Mouse (Mus musculus) cerebellum, postnatal 4 days (tissue): ENCODE measurements around the gene Gm20518.

Experiments
- DNase-seq, 2 experiments: peaks; one replicate each; pipeline ENCODE4 v3.0.0; 2022; ENCODE audit warnings: low spot score in 2 of 2, mixed read lengths in 1 of 2

Gene Gm20518

DNA sequence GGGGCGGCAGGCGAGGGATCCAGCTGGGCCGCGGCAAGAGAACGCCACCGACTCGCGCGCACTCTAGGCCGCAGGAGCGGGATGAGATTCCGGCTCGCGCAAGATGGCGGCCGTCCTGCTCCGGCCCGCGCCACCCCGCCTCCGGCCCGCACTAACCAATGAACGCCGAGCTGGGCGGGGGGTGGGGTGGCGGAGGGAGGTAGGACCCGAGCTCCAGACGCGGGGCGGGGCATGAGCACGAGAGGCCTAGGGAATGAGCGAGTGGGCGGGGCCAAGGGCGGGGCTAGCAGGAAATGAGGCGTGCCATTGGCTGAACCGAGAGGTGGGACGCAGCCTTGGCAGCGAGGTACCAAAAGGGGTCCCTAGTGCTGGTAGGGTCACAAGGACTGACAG lies at the start of gene Gm20518:
Gm20518 (minus strand) TSS at position 105 of the 393 bp plus-strand sequence.
- DNase-seq, result peak; percentile 99 to 100

DNA sequence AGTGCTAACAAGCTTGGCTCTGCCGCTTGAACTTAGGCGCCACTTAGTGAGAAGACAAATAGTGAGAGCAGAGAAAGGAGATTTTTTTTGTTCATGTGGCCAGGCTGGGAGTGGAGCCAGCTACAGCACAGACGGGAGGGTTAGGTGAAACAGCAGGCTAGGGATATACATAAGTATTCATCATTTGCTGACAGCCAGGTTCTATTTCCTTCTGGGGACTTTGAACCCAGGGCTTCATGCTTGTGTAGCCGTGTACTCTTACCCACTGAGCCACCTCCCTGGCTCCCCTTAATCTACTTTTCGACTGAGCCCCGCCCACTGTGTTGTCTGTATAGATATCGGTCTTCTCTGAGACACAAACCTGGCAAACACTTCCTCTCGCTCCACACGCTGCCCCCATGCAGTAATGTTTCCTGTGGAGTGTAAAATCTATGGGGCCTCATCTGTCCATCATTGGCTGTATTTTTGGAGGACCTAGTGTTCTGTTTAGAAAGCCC lies 47.8 kb upstream of the Gm20518 start:
- DNase-seq, result no peak

DNA sequence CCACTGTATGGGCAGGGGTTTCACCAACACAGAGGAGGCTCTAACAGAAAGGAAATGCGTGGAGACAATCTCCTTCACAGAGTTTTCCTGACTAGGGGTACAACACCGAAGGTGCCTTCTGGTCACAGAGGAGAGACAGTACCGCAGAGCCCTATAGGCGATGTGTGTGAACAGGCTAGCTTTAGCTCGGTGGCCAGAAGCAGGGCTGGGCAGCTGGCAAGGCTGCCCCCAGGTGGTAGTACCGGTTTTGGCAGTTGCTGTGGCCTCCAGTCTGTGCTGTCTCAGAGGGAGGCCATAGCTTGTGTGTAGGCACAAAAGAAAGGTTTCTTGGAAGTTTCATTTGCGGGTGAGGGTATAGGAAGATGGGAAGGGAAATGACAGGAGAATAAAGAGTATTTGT lies 47.4 kb upstream of the Gm20518 start:
- DNase-seq, result peak in 1 of 2 experiments; percentile 68

DNA sequence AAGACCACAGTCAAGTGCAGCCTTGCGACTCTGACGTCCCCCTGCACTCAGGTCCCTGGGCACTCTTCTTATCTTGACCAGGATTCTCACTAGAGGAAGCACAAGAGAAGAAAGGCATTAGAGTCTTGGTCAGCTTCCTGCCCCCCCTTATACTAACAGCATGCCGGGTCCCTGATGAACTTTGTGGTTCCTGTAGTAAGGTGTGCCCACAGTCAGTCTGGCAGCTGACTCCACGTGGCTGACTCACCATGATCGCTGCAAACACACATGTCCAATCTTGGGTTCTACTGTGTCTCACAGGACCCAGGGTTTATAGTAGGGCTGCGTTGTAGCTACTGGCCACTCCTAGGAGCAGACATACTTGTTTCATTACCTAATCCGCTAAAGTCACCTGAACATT lies 46.7 kb upstream of the Gm20518 start:
- DNase-seq, result no peak

DNA sequence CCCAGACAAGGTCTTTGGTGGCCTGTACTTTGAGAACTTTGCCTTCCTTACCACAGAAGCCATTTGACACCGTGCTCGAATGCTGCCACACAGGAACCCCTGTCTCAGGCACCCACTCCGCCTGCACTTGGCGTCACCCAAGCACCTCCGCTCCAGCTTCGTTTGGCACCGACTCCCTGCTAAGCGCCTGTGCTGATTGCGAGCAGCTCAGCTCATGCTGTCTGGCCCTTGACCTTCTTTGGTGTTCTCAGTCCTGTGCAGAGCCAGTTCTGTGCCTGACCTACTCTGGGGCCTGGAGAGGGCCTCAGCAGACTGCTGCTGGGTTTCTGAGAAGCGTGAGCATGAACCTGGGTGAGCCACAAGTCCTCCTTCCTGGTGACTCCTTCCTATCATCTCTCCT lies 45.3 kb upstream of the Gm20518 start:
- DNase-seq, result no peak

DNA sequence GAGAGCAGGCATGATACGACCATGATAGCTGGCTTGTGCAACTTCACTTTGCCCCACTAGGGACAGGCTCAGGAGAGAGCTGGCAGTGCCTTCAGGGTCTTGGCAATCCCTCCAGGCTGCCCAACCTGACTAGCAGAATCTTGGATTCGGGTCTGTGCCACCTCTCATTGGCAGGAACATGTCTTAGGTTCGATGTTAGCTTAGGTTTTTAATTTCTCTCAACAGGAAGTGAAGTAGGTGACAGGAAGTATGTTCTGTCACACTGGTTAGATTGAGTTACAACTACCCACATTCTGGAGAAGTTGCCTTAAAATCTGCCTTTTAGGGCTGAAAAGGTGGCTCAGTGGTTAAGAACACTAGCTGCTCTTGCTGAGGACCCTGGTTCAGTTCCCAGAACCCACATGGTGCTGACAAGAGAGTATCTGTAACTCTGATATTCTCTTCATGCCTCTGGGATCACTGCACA lies 43.0 kb upstream of the Gm20518 start:
- no peak for DNase-seq

DNA sequence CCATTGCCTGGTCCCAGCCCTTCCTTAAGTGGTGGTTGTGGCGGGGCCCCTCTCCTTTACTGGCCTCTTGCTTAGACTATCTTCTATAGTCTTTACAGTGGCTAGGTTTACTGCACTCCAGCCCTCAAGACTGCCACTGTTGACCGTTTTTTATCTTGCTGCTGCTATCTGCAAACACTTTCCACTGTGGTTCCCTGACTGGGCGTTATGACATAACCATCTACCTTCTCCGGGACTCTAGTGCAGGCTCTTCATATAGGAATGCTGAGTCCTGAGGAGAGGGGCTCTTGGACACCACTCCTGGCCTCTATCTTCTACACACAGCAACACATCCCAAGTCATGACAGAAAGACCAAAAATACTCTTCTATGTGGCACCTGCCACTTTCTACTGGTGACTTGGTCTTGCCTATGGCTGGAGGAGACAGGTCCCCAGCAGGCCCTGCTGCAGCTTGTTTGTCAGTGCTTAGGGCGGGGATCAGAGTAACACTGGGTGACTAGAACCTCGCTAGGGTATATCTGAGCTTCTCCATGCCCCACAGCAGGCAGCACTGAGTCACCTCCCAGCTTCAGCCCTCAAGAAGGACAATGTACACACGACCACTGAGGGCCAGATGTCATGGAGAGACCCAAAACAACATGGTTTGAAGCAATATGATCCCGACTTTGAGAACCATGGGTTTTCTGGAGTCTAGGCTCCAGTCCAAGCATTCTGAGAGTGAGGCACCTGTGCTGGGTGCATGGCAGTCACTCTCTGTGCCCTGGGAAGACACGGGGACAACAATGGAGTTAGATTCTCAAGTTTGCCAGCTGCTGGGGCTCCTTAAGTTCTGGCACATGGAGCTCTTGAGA lies 42.3 kb upstream of the Gm20518 start:
- DNase-seq, result no peak

DNA sequence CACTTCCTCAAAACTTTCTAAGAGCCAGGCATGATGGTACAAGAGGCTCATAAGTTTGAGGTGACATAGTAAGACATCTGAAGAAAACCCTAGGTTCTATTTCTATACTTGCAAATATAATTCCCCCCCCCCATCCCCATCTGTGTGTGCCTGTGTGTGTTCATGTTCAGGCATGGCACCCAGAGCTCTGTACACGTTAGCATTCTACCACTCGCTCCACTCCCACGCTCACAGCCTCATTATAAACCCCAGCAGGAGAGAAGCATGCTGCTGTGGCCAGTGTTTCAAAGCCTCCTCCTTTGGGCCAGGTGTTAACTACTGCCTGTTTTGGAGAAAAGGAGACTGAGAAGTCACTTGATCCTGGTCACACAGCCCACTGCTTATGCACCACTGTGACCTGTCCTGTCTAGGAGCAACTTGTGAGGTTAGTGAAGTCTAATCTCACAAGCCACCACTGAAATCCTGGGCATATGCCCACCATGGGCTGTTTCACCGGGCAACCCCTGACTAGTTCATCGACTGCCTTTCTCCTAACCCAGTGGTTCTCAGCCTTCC lies 40.5 kb upstream of the Gm20518 start:
- DNase-seq, result no peak

DNA sequence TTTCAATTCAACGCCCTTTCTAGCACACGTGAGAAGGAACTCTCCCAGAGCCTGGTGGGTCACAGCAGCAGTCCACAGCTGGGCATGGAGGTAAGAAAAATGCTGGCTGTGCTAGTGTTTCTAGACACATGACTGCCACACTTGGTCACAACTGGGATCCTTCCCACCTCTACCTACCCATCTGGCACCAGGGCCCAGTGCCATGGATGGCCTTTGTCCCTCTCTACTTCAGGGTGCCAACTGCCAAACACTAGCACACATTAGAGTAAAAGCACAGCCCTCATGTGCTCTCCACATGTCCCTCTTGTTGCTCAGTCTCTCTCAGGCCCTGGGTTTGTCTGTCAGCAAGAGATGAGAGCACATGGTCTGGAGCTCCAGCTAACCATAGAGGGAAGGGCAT lies 38.2 kb upstream of the Gm20518 start:
- DNase-seq, result no peak

DNA sequence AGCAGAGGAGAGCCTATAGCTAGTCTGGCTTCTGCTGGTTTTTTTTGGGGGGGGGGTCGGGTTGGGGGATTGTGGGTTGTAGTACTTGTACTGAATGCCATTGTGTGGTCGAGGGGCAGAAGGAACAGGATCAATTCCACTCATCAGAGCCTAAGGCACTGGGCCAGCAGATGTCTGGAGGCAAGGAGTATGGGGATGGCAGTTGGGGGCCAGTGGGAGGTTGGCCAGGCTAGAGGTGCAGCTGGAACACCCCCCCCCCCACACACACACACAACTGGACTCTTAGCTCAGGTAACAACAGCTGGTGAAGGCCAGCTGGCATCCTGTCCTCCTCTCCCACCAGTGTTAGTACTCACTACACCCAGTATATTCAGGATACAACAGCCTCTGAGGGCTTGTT lies 37.7 kb upstream of the Gm20518 start:
- DNase-seq, result no peak

DNA sequence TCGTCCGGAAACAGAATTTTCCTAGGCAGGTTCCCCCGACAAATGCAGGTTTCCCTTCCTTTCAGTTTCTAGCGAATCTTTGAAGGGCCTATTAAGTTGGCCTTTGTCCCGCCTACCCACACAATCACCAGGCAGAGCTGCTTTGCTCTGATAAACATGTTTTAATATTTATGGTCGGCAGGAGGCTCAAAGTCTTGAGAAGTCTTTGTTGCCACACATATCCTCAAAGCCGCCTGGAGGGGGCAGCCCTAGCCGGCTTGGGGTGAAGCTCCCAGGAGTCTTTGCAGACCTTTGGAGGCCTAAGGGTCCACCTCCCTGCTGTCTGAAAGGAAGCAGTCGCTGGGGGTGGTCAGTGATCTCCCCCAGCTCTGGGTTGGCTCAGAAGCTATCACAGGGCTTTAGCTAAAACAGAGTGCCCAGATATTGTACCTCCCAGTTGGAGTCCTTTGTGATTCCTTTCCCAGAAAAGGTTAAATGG lies 37.2 kb upstream of the Gm20518 start:
- DNase-seq, result peak in 1 of 2 experiments; percentile 69

DNA sequence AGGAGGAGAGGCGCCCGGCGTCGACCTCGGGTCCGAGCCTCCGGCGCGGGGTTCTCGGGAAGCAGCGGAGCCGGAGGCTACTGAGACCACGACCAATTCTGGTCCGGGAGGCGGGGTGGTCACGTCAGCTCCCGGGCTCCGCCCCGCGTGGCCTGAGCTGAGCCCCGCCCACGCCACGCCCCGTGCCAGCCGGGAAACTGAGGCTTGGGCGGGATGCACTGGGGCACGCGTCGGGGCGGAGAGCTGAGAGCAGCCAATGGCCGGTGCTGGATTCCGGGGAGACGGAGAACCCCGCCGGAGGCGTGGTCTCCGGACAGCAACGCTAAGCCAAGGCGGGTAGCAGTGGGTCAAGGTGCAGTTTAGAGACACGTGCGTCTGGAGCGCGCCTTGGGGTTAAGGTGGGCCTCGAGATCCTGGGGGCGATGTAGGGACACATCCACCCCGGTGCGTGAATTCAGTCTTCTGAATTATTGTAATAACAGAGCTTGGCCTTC lies 36.7 kb upstream of the Gm20518 start, which contains the start of gene Slc25a1:
Slc25a1 (minus strand) TSS at position 133 of the 494 bp plus-strand sequence.
- DNase-seq, result peak; percentile 52 to 71

DNA sequence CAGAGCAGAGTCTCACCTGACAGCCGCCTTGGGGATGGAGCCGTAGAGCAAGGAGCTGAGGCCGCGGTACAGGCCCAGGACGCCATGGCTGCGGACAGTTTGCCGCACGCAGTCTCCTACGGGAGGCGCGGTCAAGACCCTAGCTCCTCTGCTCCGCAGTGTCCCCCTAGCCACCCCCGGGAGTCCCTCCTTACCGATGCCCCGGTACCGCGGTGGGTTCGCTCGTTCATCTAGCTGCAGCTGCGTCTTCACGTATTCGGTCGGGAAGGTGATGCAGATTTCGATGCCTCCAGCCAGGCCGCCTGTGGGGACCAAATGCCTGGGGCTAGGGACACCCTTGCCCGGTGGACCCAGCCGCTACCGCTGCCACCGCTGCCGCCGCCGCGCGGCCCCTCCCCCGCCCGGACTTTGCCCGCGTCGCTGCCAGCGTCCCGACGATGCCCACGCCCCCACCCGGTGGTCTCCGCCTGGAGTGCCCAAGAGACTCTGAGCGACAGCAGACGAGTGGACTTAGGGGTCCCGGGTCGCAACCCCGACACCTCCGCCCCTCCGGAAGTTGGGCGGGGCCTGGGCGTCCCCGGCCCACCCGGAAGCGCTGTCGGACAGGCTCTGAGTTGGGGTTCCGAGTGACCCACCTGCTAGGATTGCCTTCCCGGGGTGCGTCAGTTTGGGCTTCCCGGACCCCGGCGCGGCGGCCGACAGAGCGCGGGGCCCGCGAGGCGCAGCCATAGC lies 36.0 kb upstream of the Gm20518 start:
- DNase-seq, result peak in 1 of 2 experiments; percentile 49

DNA sequence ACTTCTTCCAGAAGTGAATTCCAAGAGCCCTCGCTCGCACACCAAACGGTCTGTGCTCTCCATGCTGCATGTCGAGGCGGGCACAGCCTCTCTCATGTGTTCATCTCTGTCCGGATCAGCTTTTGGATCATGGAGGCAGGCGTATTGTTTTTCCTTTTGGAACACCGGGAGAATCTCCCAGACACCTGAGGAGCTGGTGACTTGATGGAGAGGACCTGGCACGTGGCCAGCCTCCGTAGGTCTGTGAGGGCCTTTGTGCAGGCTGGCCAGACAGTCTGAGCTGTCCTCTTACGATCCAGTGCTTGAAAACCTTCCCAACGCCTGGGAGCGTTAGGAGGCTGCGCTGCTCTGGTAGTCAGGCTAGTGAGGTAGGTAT lies 30.7 kb upstream of the Gm20518 start:
- peak in 1 of 2 experiments; percentile 47 for DNase-seq

DNA sequence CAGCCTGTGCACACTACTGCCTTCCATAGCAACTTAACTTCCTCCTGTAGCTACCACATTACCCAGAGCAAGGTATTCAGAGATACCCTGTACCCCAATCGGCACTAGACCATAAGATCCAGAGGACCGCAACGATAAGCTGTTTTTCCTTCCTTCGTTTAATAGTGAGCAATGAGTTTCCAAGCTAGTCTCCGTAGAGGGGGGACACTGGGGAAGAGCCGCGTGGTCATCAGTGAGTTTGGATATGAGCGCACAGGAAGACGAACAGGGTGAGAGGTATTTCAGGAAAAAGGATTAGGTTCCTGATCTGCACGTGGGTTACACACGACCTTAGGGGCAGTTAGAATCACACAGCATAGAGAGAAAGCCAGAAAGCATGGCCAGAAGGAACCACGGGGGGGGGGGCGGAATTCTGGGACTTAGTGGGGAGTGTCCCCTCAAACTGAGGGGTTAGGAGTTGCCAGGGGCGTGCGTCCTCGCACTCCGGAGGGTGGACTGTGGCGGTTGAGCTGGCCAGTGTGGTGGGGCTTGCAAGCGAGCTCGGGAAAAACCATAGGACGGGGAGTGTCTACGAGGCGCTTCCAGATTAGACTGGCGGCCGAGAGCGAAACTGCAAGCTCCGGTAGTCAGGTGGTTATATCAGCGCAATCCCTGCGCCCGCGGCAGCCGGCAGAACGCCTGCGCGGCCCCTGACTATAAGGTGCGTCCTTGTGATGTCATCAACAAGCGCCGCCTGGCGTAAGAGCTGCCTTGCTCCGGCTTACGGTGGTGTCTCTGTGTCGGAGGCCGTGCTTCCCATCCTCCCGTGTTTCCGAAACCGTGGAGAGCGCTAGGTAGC lies 30.1 kb upstream of the Gm20518 start:
- DNase-seq, result peak; percentile 92 to 96

DNA sequence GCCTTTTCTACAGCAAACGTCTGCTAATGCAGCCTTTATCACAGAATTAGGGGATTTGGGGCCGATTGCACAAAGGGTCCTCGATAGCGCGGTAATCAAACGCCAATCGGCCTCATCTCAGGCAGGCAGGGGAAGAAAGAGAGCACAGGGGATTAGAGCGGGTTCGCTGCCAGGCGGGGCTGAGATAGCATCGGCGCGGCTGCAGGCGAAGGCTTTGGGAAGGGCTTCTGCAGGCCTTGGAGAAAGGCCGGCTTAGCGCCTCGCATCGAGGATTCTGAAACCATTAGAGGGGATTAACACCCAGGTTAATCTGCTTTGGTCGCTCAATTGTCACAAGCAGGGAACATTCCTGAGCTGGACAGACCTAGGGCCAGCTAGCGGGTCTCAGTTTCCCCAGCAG lies 29.1 kb upstream of the Gm20518 start:
- DNase-seq, result no peak

DNA sequence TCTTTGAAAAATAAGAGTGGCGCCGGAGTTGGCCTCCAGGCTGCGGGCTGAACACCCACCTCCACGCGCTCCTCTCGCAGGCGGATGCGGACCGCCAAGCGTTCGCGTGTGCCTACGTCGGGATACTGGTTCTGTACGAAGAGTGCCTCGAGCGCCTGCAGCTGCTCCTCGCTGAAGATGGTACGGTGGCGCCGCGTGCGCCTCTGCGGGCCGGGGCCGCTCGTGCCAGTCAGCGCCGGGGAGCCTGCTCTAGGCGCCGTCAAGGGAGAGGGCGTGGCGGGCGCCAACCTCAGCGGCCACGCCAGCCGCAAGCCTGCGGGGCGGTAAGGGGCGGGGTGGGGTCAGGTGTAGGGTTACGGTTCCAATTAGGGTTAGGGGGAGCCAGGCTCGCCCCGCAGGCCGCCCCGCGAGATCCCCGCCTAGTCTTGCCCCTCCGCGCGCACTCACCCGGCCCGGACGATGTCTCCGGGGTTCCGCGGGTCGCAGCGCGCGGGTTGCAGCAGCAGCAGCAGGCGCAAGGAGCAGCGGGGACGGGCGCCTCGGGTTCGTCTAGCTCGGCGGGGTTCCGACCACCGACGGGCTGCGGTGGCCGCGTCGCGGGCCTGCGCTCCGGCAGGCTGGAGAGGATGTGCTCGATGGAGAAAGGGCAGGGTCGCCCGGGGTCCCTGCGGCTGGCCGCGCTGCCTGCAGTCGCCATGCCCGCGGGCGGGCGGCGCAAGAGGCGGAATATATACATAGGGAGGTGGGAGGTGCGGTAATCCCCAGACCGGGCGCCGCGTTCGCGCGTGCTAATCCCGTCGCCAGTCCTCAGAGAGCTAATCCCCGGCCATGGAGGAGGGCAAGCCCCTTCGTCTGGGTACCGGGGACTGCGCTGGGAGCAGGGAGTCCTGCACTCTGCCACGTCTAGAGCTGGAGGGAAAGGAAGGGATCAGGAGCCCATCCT lies 23.1 kb upstream of the Gm20518 start, which contains the start of gene Gsc2:
Gsc2 (minus strand) TSS at position 753 of the 943 bp plus-strand sequence.
- no peak for DNase-seq

DNA sequence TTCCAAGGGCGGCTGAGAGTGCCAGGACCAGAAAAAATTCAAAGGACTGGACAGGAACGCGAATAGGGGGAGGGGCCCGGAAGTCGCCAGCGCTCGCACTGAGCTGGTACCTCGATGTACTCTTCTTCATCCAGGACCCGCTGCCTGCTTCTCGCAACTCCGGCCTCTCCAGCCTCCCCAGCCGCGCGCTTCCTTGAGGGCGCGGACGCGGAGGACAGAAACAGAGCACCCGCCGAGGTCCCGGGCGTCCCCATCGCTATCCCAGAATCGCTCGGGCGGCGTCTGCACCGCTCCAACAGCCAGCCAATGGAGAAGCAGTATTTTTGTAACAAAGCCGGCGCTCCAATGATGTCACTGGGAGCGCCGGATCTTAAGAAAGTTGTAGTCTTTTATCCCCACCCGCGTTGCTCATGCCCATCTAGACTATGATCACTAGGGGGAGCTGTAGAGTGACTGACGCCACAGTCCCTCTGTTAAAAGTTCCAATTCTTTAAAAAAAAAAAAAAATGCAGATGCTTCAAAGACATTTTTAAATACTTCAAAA lies 19.7 kb upstream of the Gm20518 start, which contains the start of gene Ess2:
Ess2 (minus strand) TSS at position 297 of the 544 bp plus-strand sequence.
- peak; percentile 68 to 82 for DNase-seq

DNA sequence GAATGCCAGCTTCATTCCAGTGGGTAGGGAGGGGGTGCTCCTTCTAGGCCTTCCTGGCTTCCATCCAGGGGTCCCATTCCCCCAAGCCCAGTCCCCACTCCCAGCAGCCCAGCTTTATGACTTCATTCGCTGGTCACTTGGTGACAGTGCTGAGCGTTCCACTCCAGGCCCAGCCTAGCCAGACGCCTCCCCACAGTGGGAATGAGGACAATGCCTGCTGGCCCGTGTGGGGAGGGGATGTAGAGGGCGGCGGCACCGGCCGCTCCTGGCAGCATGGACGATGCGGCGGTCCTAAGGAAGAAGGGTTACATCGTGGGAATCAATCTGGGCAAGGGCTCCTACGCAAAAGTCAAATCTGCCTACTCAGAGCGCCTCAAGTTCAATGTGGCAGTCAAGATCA lies 7.0 kb upstream of the Gm20518 start, which contains the start of the genes Dgcr2 and Tssk2:
Dgcr2 (minus strand) TSS at position 101 of the 400 bp plus-strand sequence.
Tssk2 (plus strand) TSS at position 176 of the 400 bp plus-strand sequence.
- DNase-seq, result no peak
